Mouse (Mus musculus) megakaryocyte, embryonic 14.5 days (primary cell): ENCODE measurements around the gene Tjp1.

ENCODE experiments used
- FLI1 ChIP-seq: IDR thresholded peaks from 2 replicates; pipeline ENCODE4 v1.6.1; 2012; ENCODE audit warnings: low read length, inconsistent platforms, mixed read lengths
- GATA1 ChIP-seq: IDR thresholded peaks from 3 replicates; pipeline ENCODE4 v1.6.1; 2012; ENCODE audit warnings: mixed read lengths, low read length, inconsistent platforms, borderline replicate concordance

GRCm38 (mm10) chr7:65489742-65490141, 37.8 kb downstream of the Tjp1 start:
- no peak for TF ChIP-seq GATA1
- TF ChIP-seq FLI1 = no peak
